Mouse (Mus musculus): Measurements from ENCODE around the gene Get4.

Get4 gene

DNA sequence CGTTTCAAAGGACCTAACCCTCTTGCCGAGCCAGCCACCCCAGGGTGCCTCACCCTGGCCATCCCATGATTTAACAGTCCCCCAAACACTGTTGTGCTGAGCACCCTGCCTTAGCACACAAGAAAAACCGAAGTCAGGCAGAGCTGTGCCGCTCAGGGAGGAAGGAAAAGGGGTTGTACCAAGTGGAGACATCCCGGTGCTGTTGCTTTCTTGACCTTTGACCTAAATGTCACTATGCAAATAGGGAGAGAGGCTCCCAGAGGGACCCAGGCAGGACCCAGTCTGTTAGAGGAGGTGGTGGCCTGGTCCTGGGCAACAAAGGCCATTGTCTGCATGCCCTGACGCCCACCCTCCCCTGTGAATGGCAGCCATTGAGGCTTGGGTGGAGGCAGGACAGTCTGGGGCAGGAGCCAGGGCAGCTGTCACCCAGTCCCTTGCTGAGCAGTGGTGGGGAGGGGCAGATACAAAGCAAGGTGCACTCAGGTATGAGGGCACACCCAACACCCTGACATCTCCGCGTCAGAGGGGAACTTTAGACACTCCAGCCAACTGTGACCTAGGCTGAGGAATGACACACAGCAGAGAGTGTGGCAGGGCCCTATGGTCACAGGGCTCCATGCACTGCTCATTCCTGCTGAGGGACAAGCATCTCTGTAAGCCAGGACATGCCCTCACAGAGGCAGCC is 33.4 kb downstream of the Get4 start:
- no peak for DNase-seq

DNA sequence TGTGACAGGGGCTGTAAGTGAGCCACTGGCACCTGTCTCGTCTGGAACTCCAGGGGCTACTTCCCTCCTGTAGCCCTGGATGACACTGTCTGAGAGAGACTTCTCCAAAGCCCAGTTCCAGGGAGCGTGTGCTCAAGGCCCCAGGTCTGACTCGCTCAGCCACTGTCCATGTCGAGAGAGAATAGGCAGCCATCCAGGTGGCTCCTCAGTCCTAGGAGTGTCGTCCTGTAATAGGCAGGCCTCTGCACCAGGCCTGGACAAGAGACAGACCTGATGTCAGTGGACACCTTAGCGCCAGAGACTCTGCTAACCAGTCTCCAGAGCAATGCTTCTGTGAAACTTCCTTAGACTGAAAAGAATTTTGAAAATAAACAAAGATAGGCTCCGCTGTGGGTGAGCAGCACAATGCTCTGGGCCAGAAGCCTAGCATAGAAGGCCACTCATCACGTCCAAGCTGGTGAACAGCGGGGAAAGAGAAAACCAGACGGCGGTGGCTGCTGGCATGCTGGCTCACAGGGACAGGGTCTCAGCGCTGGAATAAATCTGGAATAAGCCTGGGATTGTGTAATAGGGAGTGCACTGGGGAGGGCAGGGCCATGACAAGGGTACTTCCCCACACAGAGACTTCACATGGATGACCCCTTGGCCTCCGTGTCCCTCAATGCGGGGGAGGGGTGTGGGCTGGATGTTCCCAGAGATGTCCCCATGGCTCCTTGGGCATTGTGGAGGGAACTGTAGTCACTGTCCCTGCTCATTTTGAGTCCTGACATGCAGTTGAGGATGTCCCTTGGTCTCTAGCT is 34.2 kb downstream of the Get4 start:
- DNase-seq = no peak

DNA sequence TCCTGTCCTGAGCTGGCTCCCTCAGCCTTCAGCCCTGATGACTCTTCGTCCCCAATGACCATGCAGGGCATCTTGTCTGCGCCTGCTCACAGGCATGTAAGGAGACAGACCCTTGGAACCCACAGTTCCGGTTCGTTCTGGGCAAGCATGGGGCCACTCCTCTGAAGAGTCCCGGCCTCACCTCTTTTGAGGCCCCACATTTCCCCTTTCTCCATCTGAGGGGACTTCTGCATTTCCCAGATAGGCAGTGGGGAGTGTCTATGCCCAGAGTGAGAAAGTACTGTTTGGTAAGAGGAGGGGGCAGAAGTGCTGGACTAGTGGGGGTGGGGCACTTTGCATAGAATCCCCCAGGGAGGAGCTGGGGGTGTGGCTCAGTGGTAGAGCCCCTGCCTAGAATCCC is 35.0 kb downstream of the Get4 start:
- DNase-seq = no peak

DNA sequence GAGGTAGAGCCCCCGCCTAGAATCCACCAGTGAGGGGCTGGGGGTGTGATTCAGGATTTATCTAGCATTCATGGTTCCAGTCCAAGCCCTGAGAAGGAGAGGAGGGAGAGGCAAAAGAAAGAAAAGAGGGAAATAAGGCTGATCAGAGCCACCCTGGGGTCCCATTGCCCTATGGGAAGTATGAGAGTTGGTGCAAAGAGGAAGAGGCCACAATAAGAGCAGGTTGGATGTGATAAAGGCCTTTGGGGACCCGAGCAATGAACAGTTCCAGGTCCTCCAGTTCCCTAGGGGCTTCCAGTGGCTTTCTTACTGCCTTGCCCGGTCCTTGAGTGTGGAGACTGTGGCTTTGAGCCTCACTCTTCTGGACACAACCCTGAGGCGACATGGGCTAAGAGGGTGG is 35.7 kb downstream of the Get4 start:
- DNase-seq = no peak

DNA sequence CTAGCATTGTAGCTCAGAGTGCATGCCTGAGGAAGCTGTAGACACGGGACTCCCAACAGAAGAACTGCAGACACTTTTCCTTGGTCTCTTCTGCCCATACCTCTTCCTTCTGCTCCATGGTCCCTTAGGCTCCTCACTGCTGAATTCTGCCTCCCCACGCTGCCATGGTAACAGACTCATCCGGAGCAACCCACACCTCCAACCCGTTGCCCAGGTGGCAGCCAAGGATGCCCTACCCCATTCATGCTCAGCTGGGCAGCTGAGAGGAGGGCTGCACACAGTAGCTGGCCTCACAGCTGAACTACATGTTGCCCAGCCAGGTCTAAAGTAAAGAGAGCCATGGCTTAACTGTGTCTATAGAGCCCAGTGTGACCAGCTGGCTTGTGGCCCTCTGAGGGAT is 36.5 kb downstream of the Get4 start:
- no peak for DNase-seq

DNA sequence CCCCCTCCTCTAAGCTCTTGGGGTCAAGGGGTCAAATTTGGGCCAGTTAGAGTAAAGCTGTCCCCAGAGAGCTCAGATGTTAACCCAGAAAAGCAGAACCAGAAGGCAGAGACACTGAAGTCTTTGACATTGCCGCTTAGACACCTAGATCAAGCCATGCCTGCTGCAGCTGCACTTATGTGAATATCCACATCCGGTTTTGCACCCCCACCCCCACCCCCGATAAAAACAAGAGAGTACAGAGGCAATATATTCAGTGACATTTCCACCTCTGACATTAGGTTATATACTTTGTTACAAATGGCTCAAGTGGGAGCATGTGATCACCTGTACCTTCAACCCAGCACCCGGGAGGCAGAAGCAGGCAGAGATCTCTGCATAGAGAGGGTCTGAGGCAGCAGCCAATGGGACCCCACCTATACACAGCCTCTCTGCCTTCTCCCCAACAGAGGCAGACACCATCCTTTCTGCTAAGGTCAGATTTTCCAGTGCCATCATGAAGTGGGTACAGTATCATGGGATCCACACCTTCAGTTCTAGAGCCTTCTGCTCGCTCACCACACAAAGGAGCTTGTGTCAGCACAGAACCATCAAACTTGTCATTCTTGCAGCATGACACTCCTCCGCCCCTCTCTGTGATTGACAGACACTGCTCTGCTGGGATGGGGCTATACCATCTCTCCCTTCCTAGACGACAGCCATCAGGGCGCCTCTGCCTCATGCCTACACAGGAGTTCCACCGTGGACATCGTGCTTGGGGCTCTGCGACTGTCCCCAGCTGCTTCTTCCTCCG is 38.5 kb downstream of the Get4 start:
- DNase-seq = no peak

DNA sequence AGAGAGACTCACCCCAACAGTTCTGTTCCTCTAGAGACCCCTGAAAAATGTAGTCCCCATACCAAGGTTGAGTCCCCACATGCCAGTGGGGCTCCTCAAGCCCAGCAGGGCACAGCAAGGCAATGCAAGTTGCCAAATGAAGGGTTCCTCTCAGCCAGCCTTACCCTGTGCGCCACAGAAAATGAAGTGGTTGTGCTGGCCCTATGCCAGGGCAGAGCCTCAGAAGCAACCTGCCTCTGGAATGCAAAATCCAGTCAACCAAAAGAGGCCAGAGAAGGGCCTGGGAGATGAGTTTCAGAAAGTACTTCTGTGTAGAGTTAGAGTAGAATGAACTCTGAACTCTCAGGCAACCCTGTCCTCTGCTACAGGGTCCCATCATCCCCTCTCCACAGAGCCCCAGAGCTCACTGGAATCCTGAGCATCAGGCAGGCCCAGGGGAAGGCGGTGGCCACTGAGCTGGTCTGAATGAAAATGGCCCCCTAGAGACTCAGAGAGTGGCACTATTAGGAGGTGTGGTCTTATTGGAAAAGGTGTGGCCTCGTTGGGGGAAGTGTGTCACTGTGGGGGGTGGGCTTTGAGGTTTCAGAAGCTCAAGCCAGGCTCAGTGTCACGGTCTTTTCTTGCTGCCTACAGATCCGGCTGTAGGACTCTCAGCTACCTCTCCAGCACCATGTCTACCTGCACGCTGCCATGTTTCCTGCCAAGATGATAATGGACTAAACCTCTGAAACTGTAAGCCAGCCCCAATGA is 39.9 kb downstream of the Get4 start:
- no peak for DNase-seq

DNA sequence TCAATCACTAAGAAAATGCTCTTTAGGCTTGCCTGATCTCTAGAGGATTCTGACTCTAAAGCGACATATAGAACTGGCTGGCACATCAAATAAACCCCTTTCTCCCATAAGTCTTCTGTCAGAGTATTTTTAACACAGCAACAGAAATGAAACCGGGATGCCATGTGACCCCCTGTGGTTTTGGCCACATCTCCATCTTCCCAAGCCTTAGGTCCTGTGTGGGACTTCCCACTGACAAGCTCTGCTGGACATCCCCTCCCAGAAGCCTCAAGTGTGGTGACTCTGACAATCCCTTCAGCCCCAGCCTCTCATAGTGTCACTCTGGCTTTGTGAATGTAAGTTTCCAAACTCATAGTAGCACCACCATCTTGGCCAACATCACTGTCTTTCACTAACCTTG is 42.0 kb downstream of the Get4 start:
- no peak for DNase-seq

DNA sequence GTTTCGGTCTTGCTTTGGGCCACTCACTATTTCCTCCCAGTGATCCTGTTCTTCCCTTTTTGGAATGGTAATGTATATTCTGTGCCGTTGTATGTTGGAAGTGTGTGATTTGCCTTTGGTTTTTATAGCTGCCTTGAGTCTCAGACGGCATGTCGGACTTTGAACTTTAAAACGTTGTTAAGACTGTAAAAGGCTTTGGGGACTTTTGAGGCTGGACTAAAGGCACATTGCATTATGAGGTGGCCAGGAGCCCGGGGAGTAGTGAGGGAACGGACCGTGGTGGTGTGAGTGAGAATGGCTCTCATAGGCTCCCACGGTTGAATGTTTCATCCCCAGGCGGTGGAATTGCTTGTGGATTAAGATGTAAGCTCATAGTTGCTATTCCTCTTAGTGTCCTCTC is 45.0 kb downstream of the Get4 start:
- no peak for DNase-seq

DNA sequence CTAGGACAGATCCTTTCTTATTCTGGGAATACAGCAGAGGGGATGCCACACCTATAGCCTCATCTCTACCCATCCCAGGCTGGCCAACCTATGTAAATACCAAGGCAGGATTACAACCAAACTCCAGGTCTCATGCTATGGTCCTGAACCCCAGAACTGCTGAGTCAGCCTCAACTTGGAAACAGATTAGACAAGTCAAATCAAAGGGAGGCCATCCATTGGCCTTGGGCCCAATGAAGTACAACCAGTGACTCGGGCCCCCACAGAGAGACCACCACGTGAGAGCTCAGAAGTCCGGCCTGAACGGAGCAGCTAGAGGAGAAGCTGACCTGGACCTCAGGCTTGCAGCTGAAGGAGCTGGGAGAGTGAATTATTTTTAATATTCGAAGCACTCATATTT is 45.6 kb downstream of the Get4 start:
- no peak for DNase-seq

DNA sequence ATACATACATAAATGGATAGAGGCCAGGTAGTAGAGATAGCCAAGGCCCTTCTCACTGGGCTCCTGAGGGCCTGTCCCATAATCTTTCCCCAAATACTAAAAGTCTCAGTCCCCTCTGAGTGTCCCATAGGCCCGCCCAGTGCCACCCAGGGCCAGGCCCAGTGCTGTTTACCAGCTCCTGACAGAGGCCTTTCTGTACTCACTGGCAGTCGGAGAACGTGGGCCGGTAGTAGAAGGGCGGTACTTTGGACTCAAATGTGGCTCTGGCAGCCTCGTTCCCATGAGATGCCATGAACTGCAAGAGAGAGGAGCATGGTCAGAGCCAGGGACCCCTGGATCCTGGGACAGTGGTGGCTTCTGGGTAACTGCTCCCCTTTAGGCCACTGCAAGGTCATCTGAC is 50.0 kb downstream of the Get4 start:
- DNase-seq = no peak

DNA sequence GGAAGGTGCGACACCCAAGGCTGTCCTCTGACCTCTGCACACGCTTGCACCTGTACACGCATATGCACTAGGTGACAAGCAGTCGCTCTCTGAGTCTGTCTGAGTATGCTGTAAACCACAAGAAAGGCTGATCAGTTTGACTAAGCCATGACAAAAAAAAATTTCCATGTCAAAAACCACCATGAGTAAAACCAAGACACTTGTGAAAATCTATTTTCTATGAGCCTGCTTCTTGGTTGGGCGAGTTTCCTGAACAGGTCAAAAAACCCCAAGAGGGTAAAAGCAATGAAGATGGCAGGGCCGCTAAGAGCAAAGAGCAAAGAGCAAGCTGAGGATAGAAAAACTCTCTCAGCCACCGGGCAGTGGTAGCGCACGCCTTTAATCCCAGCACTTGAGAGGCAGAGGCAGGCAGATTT is 51.5 kb downstream of the Get4 start:
- DNase-seq = no peak

DNA sequence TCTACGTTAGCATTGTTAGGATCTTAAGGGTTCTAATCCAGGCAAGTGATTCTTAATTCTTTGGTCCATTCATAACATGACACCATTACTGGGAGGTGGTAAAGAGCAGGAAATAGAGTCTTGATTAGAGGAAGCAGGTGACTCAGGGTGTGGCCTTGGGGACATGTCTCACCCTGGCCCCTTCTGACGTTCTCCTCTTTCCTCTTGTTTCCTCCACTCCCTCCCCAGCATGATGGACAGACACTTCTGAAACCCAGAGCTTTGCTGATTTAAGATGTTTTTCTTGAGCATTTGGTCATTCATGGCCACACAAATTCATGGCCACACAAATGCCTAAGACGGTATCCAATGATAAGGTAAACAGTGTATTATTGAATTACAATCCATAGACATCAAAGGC is 57.8 kb downstream of the Get4 start:
- no peak for DNase-seq

DNA sequence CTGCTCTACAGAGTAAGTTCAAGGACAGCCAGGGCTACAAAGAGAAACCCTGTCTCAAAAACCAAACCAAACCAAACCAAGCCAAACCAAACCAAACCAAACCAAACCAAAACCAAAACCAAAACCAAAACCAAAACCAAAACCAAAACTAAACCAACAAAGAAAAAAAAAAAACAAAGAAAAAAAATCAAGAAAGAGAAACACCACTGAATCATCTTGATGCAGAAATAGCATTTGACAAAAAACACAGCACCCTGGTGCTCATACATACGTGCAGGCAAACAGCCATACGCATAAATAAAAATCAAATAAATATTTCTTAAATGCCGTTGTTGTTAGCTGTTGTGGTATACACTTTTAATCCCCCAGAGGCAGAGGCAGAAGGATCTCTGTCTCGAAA is 58.4 kb downstream of the Get4 start:
- no peak for DNase-seq

DNA sequence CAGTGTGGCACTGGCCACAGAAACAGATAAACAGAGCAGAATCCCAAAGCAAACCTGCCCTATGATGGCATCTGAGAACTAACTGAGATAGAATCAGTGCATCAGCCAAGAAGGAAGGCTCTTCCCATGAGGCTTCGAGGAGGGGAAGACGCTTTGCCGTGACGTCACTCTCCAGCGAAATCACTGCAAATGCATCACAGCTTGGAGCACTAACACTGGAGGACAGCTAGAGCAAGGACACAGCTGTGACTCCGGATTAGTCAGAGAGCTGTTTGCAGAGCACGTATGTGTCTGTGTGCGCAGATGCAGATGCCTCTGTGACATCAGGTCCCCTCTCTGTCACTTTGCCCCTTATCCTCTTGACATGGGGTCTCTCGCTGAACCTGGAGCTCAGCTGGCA is 59.7 kb downstream of the Get4 start:
- DNase-seq = no peak

DNA sequence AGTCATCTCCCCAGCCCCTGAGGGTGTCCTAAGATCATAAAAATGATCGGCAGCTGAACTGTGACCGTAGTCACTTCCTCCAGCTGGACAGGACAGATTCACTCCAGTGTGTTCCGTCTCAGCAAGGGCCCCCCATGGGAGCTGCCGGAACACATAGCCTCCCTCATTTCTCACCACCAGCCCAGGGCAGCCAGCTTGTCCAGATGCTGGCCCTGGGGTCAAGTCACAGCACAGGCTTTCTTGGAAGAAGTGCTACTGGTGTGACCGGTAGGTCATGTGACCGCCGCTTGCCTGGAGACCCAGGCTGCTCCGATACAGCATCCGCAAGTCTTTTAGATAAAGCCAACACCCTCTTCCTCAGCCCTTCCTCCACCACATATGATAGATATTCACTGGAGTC is 61.4 kb downstream of the Get4 start:
- no peak for DNase-seq

DNA sequence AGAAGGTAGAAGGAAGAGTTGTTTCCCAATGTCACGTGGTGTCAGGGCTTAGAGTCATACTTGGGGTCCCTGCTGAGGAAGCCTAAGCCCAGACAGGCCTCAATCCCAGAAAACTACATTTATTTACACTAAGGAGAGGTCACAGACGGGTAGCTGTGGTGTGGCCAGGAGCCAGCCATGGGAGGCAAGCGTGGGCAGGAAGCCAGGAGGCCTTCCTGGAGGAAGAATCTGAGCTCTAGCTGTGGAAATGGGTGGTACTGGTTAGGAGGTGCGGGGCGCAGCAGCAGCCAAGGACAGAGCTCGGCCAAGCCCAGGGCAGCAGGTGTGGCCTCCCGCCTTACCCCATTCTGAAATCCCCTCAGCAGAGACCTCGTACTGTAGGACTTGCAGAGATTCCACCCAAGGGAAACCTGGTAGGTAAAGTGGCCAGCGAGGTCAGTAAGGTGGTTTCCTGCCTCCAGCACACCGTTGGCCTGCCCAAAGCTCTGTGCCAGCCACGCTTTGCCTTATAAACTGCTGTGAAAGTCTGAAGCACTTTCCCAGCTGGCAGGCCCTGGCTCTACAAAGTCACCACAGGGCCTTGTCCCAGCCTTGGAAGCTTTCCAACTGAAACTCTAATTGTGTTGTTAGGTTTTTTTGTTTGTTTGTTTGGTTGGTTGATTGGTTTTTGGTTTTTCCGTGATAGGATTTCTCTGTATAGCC is 63.0 kb downstream of the Get4 start:
- DNase-seq = no peak

DNA sequence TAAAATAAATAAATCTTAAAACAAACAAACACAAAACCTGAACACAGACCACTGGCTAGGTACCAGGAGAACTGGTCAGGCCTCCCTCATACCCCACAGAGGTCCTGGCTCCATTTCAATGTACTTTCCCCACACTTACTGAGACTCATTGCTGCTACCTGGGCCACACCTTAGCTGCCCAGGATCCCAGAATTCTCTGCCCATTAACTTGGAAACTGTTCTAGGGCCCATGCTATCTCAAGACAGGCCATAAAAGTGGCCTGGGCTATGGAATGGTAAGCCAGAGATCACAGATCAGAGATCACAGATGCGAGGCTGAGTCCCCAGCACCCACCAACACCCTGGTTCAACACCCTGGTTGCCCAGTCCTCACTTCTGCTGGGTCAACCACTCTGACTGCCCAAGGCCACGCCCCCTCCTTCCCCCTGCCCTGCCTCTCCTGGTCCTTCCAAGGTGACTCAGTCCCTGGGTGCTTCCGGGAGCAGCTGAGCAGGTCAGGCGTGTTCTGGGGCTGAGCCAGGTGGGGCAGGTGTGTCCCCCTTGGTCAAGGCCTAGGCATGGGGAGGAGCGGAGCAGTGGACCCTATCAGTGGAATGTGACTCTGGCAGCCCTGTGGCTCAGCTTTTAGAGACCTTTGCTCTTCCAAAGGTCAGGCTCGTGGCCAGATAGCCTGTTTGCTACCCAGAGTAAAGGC is 65.0 kb downstream of the Get4 start:
- no peak for DNase-seq

DNA sequence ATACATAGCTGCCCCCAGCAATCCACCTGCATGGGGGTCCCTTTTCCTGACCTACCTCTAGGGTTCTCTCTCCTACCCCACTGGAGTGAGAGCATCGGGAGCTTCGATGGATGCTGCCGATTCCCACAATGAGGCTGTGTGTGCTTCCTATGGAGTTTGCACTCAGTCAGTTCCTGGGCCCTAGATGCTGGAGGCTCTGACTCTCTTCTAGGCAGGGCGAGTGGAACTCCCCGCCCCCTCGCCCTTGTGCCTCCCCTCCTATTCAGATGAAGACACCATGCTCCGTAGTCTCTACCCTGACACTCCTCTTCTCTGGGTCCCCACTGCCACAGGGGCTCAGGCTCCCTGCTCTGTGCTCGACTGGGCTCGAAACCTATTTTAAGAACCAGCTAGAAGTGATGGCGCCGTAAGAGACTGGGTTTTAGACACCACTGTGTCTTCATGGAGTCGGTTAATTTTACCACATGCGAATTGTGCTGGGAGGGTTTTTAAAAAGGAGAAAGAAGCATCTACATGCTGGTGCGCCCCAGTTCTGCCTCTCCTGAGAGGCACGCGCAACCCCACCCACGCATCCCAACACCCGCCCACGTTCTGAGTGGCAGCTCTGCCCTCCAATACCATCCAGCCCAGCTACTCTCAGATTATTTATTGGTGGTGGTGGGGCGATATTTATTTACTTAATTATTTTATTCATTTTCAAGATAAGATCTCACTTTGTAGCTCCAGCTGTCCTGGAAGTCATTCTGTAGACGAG is 65.8 kb downstream of the Get4 start:
- DNase-seq = no peak
